Mouse (Mus musculus) forebrain, embryonic 12.5 days (tissue): Measurements from ENCODE around the gene Pkhd1. TPM values are rescaled to one million over a fixed set of nuclear protein-coding genes. Genes with fewer than 3 reads are reported as not detected.
A peak's percentile ranks its signal among the peaks of the same experiment; 100 is the strongest.

ENCODE experiments used
- ATAC-seq: fragments of 200-750 bp; cut with Nextera tagmentation; 2 replicates; pipeline ENCODE4 v1.8.0; 2017; ENCODE audit warnings: moderate TSS enrichment; ENCODE audit not compliant: low FRiP score
- H3K27ac ChIP-seq: fragments of 300-500 bp; sonication (generic); 2 replicates; pipeline ENCODE4 v1.5.1; 2016; ENCODE audit warnings: mild to moderate bottlenecking
- H3K27me3 ChIP-seq: fragments of 300-500 bp; sonication (generic); 2 replicates; pipeline ENCODE4 v1.6.1; 2016; ENCODE audit warnings: mild to moderate bottlenecking
- H3K36me3 ChIP-seq: fragments of 300-500 bp; sonication (generic); replicated peaks from 2 replicates; pipeline ENCODE4 v1.6.1; 2016; ENCODE audit warnings: mild to moderate bottlenecking
- H3K4me1 ChIP-seq: fragments of 300-500 bp; sonication (generic); 2 replicates; pipeline ENCODE4 v1.6.1; 2016
- H3K4me2 ChIP-seq: fragments of 300-500 bp; sonication (generic); 2 replicates; pipeline ENCODE4 v1.6.1; 2016; ENCODE audit warnings: mild to moderate bottlenecking, moderate library complexity
- H3K4me3 ChIP-seq: fragments of 300-500 bp; sonication (generic); replicated peaks from 2 replicates; pipeline ENCODE4 v1.5.1; 2016; ENCODE audit warnings: mild to moderate bottlenecking
- H3K9ac ChIP-seq: fragments of 300-500 bp; sonication (generic); 2 replicates; pipeline ENCODE4 v1.6.1; 2016; ENCODE audit warnings: mild to moderate bottlenecking
- H3K9me3 ChIP-seq: fragments of 300-500 bp; sonication (generic); 2 replicates; pipeline ENCODE4 v1.6.1; 2016
- WGBS: fragments of 180-500 bp; shearing (Covaris S2); methylation state at CpG from one replicate; pipeline ENCODE4 v1.1.7; 2016; 5-methylcytosine and 5-hydroxymethylcytosine counted together
- polyA plus RNA-seq: library from polyadenylated mRNA; unstranded; fragments of >200 nt; fragmentation: Nextera tagmentation; extraction: Ambion mirVana; gene quantifications from 2 replicates; pipeline ENCODE4 v1.2.1, GENCODE M21; 2016

Gene Pkhd1
- polyA plus RNA-seq, 1 experiment from 2014 or later = 0.01 TPM

DNA sequence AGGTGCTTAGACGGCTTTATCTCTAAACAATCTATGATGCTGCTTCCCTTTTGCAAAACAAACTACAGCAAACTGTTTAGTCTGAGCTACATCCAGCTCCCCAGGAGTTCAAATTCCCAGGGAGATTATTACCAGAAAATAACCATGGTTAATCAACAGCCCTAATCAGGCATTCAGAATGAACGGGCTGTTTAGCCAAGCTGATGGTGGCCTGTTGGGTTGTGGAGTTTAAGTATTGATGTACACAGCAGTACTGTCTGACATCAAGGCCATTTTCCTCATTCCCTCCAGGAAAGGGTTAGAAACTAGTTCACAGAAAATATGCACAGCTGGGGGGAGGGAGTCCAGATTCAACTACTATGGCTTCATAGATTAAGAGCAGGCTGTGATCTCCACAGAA lies 12.4 kb downstream of the Pkhd1 start:
- no peak overlapping the region for H3K9ac ChIP-seq
- ATAC-seq = no peak
- H3K4me3 ChIP-seq = no peak overlapping the region
- H3K27ac ChIP-seq = no peak overlapping the region
- WGBS = 68% methylated on average over 2 of the region's 2 CpGs
- H3K4me2 ChIP-seq = no peak overlapping the region
- H3K36me3 ChIP-seq = no peaks in the 10 kb centered on the region
- no peaks in the 10 kb centered on the region for H3K4me1 ChIP-seq
- no peaks in the 10 kb centered on the region for H3K27me3 ChIP-seq
- 0 out of 2 replicates have a peak, but pooled peaks cover 2% of the 10 kb centered on the region for H3K9me3 ChIP-seq

DNA sequence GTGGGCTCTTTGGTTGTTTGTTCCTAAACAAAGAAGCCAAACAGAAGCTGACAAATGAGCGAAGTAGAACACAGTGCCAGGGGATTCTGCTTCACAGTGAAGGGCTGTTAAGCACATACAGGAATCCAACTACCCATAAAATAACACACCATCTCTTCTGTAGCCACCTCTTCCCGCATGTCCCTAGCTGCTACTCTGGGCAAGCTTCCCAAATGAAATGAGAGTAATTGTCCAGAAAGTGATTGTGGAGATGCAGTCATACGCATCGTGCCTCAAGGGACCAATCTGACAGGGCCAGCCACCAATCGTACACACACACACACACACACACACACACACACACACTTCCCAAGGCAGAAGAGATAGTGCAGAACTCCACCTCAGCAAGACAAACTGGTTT lies 27.4 kb downstream of the Pkhd1 start:
- no peak overlapping the region for H3K9ac ChIP-seq
- 73% methylated on average over 5 of the region's 5 CpGs for WGBS
- H3K4me2 ChIP-seq = no peak overlapping the region
- no peaks in the 10 kb centered on the region for H3K9me3 ChIP-seq
- no peak overlapping the region for H3K4me3 ChIP-seq
- no peak for ATAC-seq
- H3K4me1 ChIP-seq = no peaks in the 10 kb centered on the region
- no peaks in the 10 kb centered on the region for H3K36me3 ChIP-seq
- H3K27me3 ChIP-seq = no peaks in the 10 kb centered on the region
- H3K27ac ChIP-seq = no peak overlapping the region

DNA sequence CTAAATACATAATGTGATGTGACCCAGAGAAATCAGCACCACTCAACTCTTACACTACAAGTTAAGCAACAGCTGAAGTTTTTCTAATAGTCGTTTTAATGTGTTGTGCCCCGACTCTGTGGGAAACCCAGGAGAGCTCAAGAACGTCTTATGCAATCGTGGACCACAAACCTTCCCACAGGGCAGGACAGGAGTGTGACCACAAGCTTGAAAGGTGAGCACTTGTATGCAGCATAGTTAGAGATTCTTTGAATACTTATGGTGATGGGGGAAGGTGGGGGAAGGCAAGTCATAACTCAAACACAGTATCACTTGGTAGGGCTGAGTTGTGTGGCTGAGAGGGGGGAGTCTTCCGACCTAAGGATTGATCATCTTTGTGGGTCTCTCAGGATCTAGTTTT lies 46.4 kb downstream of the Pkhd1 start:
- no peaks in the 10 kb centered on the region for H3K4me1 ChIP-seq
- ATAC-seq = no peak
- no peak overlapping the region for H3K4me3 ChIP-seq
- no peaks in the 10 kb centered on the region for H3K27me3 ChIP-seq
- H3K9me3 ChIP-seq = no peaks in the 10 kb centered on the region
- no peaks in the 10 kb centered on the region for H3K36me3 ChIP-seq
- WGBS = 82% methylated on average over 5 of the region's 5 CpGs
- H3K4me2 ChIP-seq = no peak overlapping the region
- H3K9ac ChIP-seq = no peak overlapping the region
- no peak overlapping the region for H3K27ac ChIP-seq

DNA sequence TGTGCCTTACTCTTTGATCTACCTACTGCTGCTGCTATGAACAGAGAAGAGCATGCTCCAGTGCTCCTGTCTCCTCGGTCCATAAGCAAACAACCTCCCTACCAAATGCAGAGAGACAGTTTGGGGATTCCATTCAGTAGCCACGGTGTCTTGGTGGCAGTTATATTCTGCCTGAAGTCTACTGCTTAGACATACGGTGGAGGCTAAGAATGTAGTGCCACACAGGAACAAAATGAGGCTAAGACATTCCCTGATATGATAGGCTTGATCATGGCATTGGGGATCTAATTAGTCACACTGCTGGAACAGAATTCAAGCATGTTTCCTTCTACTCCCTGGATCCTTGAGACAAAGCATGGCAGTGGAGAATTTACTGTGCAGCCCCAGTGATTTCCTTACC lies 48.4 kb downstream of the Pkhd1 start:
- ATAC-seq = no peak
- Histone ChIP-seq H3K27me3 (no peaks in the 10 kb centered on the region), H3K27ac (no peak overlapping the region), H3K9ac (no peak overlapping the region), H3K9me3 (no peaks in the 10 kb centered on the region), H3K4me1 (no peaks in the 10 kb centered on the region), H3K4me3 (no peak overlapping the region), H3K36me3 (no peaks in the 10 kb centered on the region), H3K4me2 (no peak overlapping the region)
- WGBS = 62% methylated on average over 3 of the region's 3 CpGs

DNA sequence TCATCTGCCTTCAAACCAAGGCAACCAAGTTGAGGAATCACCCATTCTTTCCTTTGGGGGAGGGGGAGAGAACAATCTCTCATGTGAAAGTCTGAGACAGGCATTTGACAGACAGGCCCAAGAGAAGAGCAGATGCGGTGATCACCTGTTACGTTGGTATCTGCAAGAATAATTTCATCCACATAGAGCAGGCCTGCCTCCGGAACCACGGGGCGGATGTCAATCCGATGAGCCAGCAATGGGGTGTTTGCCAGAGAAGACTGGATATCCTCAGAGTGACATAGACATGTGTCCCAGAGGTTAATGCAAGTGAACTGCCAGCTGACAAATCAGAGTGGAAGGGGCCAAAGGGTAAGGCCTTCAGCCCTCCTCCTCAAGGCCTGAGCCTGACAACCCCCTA lies 59.4 kb downstream of the Pkhd1 start:
- no peak overlapping the region for H3K4me2 ChIP-seq
- no peaks in the 10 kb centered on the region for H3K4me1 ChIP-seq
- H3K9me3 ChIP-seq = no peaks in the 10 kb centered on the region
- no peak for ATAC-seq
- 93% methylated on average over 6 of the region's 6 CpGs for WGBS
- no peaks in the 10 kb centered on the region for H3K27me3 ChIP-seq
- H3K4me3 ChIP-seq = no peak overlapping the region
- no peaks in the 10 kb centered on the region for H3K36me3 ChIP-seq
- H3K27ac ChIP-seq = no peak overlapping the region
- H3K9ac ChIP-seq = no peak overlapping the region

DNA sequence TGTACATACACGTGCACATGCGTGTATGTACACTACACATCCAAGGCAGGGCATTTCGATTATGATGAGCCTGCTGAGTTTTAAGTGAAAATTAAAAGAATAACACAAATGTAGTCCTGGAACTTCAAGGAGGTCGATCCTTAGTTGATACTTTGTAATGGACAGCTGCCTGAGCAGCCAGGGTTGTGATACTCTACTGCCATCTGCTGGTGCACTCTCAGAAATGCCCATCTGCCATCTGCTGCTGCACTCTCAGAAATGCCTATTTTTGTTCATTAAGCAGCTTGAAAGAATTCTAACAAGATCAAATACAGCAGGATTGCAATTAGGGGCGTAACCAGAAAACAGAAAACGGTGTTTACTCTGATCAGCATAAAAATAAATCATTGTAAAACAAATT lies 63.5 kb downstream of the Pkhd1 start:
- no peak overlapping the region for H3K9ac ChIP-seq
- no peaks in the 10 kb centered on the region for H3K36me3 ChIP-seq
- H3K27me3 ChIP-seq = no peaks in the 10 kb centered on the region
- H3K9me3 ChIP-seq = no peaks in the 10 kb centered on the region
- H3K4me1 ChIP-seq = no peaks in the 10 kb centered on the region
- H3K4me2 ChIP-seq = no peak overlapping the region
- 27% methylated on average over 6 of the region's 6 CpGs for WGBS
- no peak overlapping the region for H3K27ac ChIP-seq
- no peak overlapping the region for H3K4me3 ChIP-seq
- ATAC-seq = peak; percentile 64; the same call in 1 of the 2 replicates

DNA sequence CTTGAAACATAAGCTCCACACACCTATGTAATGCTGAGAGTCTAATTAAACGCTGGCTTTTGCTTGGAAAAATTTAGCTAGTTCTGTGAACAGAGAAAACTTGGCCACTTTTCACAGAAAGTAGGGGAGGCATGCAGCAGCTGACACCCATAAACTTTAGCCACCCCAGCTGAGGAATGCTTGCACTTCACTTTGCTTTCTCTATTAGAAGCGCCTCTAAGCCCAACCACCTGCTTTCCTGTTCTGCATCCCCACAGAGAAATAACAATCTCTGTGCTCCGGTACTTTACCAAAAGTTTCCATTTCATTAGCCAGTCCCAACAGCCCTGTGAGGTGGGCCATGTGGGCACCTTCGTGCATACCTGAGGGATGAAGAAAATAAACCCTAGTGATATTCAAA lies 66.5 kb downstream of the Pkhd1 start:
- H3K9ac ChIP-seq = no peak overlapping the region
- no peak for ATAC-seq
- H3K36me3 ChIP-seq = no peaks in the 10 kb centered on the region
- no peaks in the 10 kb centered on the region for H3K9me3 ChIP-seq
- no peak overlapping the region for H3K27ac ChIP-seq
- no peaks in the 10 kb centered on the region for H3K27me3 ChIP-seq
- WGBS = 76% methylated on average over 4 of the region's 4 CpGs
- H3K4me2 ChIP-seq = no peak overlapping the region
- H3K4me3 ChIP-seq = no peak overlapping the region
- no peaks in the 10 kb centered on the region for H3K4me1 ChIP-seq

DNA sequence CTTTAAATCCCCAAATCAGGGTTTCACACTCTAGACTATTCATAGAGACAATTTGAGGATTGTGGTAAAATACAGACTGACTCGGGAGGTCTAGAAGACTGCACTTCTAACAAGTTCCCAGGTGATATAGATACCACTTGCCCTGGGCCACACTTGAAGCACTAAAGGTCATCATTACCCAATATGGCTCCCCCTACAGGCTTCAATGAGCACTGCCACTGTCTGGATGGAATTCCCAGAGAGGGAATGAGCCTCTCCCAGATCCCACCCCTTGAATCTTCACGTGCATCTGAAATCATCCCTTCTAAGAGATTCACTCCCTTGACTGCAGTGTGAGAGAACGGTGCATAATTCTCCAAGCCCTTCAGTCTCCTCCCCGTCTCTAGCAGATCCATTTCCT lies 73.3 kb downstream of the Pkhd1 start:
- Histone ChIP-seq H3K27me3 (no peaks in the 10 kb centered on the region), H3K9me3 (no peaks in the 10 kb centered on the region), H3K4me2 (no peak overlapping the region), H3K9ac (no peak overlapping the region), H3K4me1 (no peaks in the 10 kb centered on the region), H3K36me3 (no peaks in the 10 kb centered on the region), H3K27ac (no peak overlapping the region), H3K4me3 (no peak overlapping the region)
- no peak for ATAC-seq
- 63% methylated on average over 4 of the region's 4 CpGs for WGBS

DNA sequence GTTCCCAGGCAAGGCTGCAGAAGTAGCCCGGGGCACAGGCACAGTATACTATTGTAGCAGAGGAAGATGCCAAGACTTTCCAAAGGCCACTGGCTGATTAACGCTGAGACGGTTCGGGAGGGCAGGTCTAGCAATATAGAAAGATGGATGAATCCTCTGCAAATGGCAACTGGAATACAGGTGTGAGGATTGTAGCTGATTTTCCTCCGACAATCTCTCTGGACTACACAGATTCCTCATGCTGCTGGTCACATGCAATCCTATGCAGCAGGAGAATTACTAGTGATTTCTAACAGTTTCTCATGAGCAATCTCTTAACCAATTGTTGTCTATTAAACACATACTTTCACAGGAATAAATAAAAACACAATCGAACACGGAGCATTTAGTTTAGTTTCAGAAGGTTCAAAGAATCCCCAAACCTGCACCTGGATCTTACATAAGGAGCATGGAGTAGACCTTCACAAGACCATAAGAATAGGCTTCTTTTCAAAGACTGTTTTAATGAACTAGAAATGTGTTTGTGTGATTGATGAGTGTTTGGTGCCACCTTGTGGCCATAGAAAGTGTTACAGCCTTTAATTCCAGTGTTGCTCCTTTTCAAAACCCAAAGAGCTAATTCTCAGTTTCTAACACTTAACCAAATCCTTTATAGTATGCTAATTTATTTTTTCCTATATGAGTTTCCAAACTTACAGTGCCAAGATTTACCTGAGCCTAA lies 104.3 kb downstream of the Pkhd1 start:
- ATAC-seq = peak; percentile 44; the same call in 1 of the 2 replicates

DNA sequence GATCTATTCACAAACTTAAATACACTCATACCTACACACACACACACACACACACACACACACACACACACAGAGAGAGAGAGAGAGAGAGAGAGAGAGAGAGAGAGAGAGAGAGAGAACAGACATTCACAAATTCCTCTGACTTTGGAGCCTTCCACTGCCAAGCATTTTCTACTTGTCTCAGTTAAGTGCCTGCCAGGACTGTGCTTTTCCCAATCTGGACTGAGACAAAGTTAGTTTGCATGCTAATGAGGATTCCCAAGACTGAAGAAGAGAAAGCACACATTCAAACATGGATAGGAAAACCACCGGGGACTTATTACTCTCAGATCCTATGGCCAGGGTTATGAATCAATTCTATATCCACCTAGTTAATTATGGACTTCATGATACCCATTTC lies 118.9 kb downstream of the Pkhd1 start:
- no peaks in the 10 kb centered on the region for H3K36me3 ChIP-seq
- no peak overlapping the region for H3K4me3 ChIP-seq
- H3K27ac ChIP-seq = no peak overlapping the region
- no peaks in the 10 kb centered on the region for H3K27me3 ChIP-seq
- H3K9ac ChIP-seq = no peak overlapping the region
- WGBS = 94% methylated on average over 1 of the region's 1 CpGs
- no peak overlapping the region for H3K4me2 ChIP-seq
- H3K9me3 ChIP-seq = no peaks in the 10 kb centered on the region
- ATAC-seq = no peak
- peaks cover 5% of the 10 kb centered on the region; the same call in 1 of the 2 replicates for H3K4me1 ChIP-seq

More for the DNA sequence above, 104.3 kb downstream of the Pkhd1 start:
- Histone ChIP-seq H3K4me3 (no peak overlapping the region), H3K9me3 (no peaks in the 10 kb centered on the region), H3K4me2 (no peak overlapping the region), H3K27me3 (no peaks in the 10 kb centered on the region), H3K36me3 (no peaks in the 10 kb centered on the region), H3K9ac (no peak overlapping the region), H3K4me1 (no peaks in the 10 kb centered on the region), H3K27ac (no peak overlapping the region)
- WGBS = 67% methylated on average over 7 of the region's 7 CpGs

DNA sequence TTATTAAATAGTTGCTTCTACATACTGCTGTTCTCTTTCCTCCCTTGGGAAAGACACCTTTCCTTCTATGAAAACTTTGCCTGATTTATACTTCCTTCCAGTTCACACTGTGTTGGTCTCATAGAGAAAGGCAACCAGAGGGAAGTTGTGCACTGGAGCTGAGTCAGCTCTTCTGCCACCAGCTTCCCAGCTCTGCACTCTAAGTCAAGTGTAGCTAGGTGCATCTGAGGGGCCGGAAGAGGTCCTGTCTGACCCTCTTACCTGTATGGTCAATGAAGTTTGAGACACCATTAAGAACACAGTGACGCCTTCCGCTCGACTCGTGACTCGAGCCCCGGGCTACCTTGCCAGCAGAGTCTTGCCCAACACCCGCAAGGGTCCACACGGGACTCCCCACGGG lies 131.8 kb downstream of the Pkhd1 start:
- no peaks in the 10 kb centered on the region for H3K9me3 ChIP-seq
- H3K9ac ChIP-seq = no peak overlapping the region
- no peaks in the 10 kb centered on the region for H3K36me3 ChIP-seq
- H3K4me2 ChIP-seq = no peak overlapping the region
- no peak overlapping the region for H3K27ac ChIP-seq
- H3K4me3 ChIP-seq = no peak overlapping the region
- WGBS = 99% methylated on average over 9 of the region's 10 CpGs
- H3K4me1 ChIP-seq = no peaks in the 10 kb centered on the region
- no peak for ATAC-seq
- H3K27me3 ChIP-seq = no peaks in the 10 kb centered on the region

DNA sequence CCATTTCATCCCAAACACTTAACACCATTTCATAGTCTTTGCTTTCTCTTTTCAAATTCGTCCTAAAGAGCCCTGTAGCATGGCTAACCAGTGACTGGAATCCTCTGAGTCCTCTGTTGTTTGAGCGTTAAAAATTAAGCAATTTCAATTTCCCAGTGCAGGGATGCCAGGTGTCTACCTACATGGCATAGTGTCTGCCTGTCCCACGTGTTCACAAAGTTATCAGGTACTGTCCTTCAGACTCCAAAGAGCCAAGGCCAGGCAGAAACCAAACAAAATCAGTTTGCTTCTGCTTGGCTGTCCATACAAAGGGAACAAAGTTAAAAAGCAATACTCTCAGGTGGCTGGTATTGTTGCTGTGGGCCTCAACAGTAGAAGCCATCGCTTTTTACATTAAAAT lies 136.0 kb downstream of the Pkhd1 start:
- Histone ChIP-seq H3K27me3 (peaks cover 7% of the 10 kb centered on the region), H3K9me3 (no peaks in the 10 kb centered on the region), H3K36me3 (no peaks in the 10 kb centered on the region), H3K4me1 (peaks cover 13% of the 10 kb centered on the region), H3K9ac (no peak overlapping the region), H3K4me3 (no peak overlapping the region), H3K27ac (no peak overlapping the region), H3K4me2 (no peak overlapping the region)
- ATAC-seq = no peak
- WGBS = 87% methylated on average over 4 of the region's 4 CpGs

DNA sequence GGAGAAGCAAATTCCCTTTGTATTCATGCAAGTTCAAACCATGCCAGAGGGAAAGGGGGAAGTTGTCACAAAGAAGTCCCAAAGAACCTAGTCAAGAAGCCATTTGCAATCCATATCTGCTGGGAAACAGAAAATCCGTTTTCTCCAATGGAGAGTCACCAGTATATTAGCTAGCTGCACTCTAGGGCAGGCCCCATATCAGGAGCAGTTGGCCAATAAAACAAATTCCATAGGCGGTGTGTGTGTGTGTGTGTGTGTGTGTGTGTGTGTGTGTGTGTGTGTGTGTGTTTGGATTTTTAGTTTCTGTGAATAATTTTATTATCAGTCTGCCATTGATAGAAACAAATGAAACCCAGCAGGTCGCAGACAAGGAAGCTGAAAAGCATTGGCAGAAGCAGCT lies 139.2 kb downstream of the Pkhd1 start:
- ATAC-seq = 0 out of 2 replicates have a peak, but pooled peaks have one; percentile 33
- Histone ChIP-seq H3K4me1 (peaks cover 13% of the 10 kb centered on the region), H3K4me3 (no peak overlapping the region), H3K9ac (no peak overlapping the region), H3K36me3 (no peaks in the 10 kb centered on the region), H3K27me3 (peaks cover 7% of the 10 kb centered on the region), H3K4me2 (peak overlapping the region; percentile 81), H3K27ac (no peak overlapping the region), H3K9me3 (no peaks in the 10 kb centered on the region)
- WGBS = 66% methylated on average over 3 of the region's 3 CpGs
